Mouse (Mus musculus) T-helper 1 cell (primary cell): ENCODE data around the gene Emb.

Experiments
- in situ Hi-C: fragments of 300-600 bp; cut with MboI, MseI; formaldehyde crosslinking; loops from one replicate; pipeline ENCODE4 v1.15.1; 2025; ENCODE audit warnings: high pct_unique_total_duplicates

Gene Emb

DNA sequence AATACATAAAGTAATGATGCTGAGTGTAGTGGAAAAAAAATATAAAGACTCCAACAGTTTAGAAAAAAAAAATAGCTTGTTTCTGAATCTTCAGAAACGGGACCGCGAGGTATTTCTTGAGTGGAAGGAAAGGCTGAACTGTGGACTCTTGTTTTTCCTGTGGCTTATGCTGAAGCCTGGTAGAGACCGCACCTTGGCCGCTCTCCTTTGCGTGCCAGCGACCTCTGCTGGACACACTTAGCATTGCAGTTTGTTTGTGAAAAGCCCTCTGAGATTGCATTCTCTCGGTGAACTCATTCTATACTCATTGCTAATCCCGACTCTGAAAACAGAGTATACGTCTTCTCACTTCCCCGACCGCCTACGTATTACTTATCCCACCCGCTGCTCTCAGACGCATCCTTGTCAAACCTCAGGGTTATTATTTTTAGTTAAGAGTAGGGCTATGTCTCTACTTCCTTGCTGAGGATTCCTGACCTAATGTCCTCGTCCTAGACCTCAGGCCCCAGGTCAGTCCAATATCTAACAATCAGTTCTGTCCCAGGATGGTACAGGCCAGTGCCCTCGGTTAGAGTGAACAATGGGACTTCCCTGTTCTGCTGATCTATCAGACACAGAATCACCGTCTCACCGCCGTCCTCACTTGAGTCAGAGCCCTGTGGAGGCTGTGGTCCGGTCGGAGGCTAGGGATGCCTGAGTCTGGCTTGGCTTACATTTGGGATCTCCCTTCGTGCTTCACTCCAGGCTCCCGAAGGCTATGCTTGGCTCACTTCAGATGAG lies 103.3 kb downstream of the Emb start:
- in situ Hi-C loops: loop anchor here (10.0 kb wide), 1 partner anchor 107 kb away; the partner anchor contains the start of gene Emb
